Mouse (Mus musculus) cerebellum, adult 8-10 months (tissue): Measurements from ENCODE around the gene Brix1.
"Not testable (repeated sequence)": the region's sequence is repeated elsewhere in the genome, so short reads cannot be mapped to it uniquely, and the experiment has no call there.

ENCODE experiments used
- DNase-seq: peaks from one replicate; pipeline ENCODE4 v3.0.0; 2022

The Brix1 gene

GRCm38 (mm10) chr15:10485484-10486364, at the start of gene Brix1, which contains the start of gene Rad1:
Gene Brix1, minus strand, starts transcription at chr15:10485947.
Gene Rad1, plus strand, starts transcription at chr15:10486018.
- DNase-seq, result peak; percentile 91

- no peak for DNase-seq
Observed at GRCm38 (mm10) chr15:10534591-10534990, 48.8 kb upstream of the Brix1 start.

- not testable (repeated sequence) for DNase-seq
Observed at GRCm38 (mm10) chr15:10533361-10533760, 47.6 kb upstream of the Brix1 start.

GRCm38 (mm10) chr15:10531352-10531751, 45.6 kb upstream of the Brix1 start:
- DNase-seq, result no peak

GRCm38 (mm10) chr15:10525896-10526295, 40.1 kb upstream of the Brix1 start:
- DNase-seq, result no peak

- DNase-seq, result no peak
Observed at GRCm38 (mm10) chr15:10515166-10515565, 29.4 kb upstream of the Brix1 start.

GRCm38 (mm10) chr15:10506099-10506498, 20.4 kb upstream of the Brix1 start:
- DNase-seq, result no peak

GRCm38 (mm10) chr15:10500838-10501719, 15.3 kb upstream of the Brix1 start:
- DNase-seq, result no peak

- no peak for DNase-seq
Observed at GRCm38 (mm10) chr15:10500035-10500434, 14.3 kb upstream of the Brix1 start.

GRCm38 (mm10) chr15:10499593-10499992, 13.8 kb upstream of the Brix1 start:
- no peak for DNase-seq

GRCm38 (mm10) chr15:10496696-10497095, 10.9 kb upstream of the Brix1 start:
- DNase-seq, result not testable (repeated sequence)

- DNase-seq, result no peak
Observed at GRCm38 (mm10) chr15:10495944-10496343, 10.2 kb upstream of the Brix1 start.

- no peak for DNase-seq
Observed at GRCm38 (mm10) chr15:10490101-10490500, 4.4 kb upstream of the Brix1 start.

GRCm38 (mm10) chr15:10487246-10487645, 1.5 kb upstream of the Brix1 start:
- DNase-seq, result no peak

GRCm38 (mm10) chr15:10486365-10486839, 655 bp upstream of the Brix1 start:
- no peak for DNase-seq

- DNase-seq, result no peak
Observed at GRCm38 (mm10) chr15:10470941-10471340, 14.8 kb downstream of the Brix1 start.

- DNase-seq, result peak; percentile 86
Observed at GRCm38 (mm10) chr15:10470151-10470831, 15.5 kb downstream of the Brix1 start, which contains the start of gene Dnajc21. Gene Dnajc21, minus strand, starts transcription at chr15:10470516.

GRCm38 (mm10) chr15:10469641-10470150, 16.1 kb downstream of the Brix1 start:
- no peak for DNase-seq

- no peak for DNase-seq
Observed at GRCm38 (mm10) chr15:10468761-10469160, 17.0 kb downstream of the Brix1 start.

GRCm38 (mm10) chr15:10464678-10465077, 21.1 kb downstream of the Brix1 start:
- DNase-seq, result no peak

- DNase-seq, result no peak
Observed at GRCm38 (mm10) chr15:10463555-10463954, 22.2 kb downstream of the Brix1 start.

GRCm38 (mm10) chr15:10460986-10461385, 24.8 kb downstream of the Brix1 start:
- DNase-seq, result no peak
